ENCODE assay signal across 10 mouse cellular contexts in the genomic region with DNA sequence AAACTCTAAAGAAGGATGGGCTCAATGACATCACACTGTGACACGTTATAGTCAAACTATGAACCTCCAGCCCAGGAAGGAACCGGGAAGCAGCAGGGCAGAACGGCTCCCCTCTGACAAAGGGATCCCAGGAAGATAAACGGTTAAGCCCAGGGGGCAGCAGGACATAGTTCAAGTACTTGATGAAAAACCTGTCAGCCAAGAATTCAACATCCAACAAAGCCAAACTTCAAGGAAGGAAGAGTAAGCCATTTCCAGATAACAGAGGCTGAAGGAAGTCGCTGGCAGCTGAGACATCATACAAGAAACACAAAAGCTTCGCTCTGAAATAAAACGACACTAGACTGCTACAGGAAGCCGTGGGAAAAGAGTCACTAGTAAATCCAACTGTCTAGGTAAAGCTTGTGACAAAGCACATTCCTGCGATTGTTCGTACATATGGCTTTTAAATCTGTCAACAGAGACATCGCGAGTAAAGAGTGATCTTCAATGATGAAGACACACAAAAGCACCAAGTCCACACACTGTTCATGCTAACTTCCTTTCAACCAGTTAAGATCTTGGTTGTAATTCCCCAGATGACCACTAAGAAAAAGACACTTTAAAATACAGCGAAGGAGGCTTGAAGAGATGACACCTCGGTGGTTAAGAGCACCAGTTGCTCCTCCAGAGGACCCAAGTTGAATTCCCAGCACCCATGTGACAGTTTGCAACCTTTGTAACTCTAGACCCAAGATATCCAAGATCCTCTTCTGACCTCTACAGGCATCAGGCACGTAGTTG. TPM values are rescaled to one million over a fixed set of nuclear protein-coding genes. Genes with fewer than 3 reads are reported as not detected.
A peak's percentile ranks its signal among the peaks of the same experiment; 100 is the strongest.
DNase-seq lines count a peak whose midpoint lies in the region; ATAC-seq lines count a peak whose summit lies in the region.
"Had no signal": no experiment of that assay in that cellular context is flagged by ENCODE, and none has a peak within 500 bp of the region (broad histone marks: within the 10 kb centered on the region; RNA-seq: fewer than 3 reads in every experiment).

No protein-coding gene starts in this region.

- H3K36me3 ChIP-seq in heart, embryonic 13.5 days = peaks cover 32% of the 10 kb centered on the region
- H3K36me3 ChIP-seq in kidney, embryonic 15.5 days = peaks cover 26% of the 10 kb centered on the region
- H3K36me3 ChIP-seq in neural tube, embryonic 15.5 days = peaks cover 26% of the 10 kb centered on the region

- H3K4me2 ChIP-seq in heart, embryonic 13.5 days = 0 out of 2 replicates have a peak overlapping the region, but pooled peaks have one; percentile 2
- peak overlapping the region; percentile 19; the same call in 1 of the 2 replicates for H3K4me2 ChIP-seq in kidney, embryonic 15.5 days
- no peak overlapping the region for H3K4me2 ChIP-seq in neural tube, embryonic 15.5 days

- DNase-seq in heart, postnatal 4 days = no peak
- peak; percentile 32 for DNase-seq in thymus, postnatal 0 days (ENCODE audit: low spot score)
- DNase-seq in thymus, postnatal 4 days = no peak
- DNase-seq in yolk sac, embryonic 10.5 days (ENCODE audit: low spot score) = peak; percentile 34
- DNase-seq in right cerebral cortex, postnatal 36 days (ENCODE audit: low spot score in 2 of 2) = no peak
- DNase-seq: cerebellum, adult 8-10 months; thymus, postnatal 25 days had no signal

- WGBS in heart, embryonic 13.5 days = 50% methylated on average over 15 of the region's 15 CpGs
- WGBS in kidney, embryonic 15.5 days = 42% methylated on average over 15 of the region's 15 CpGs
- WGBS in neural tube, embryonic 15.5 days = 56% methylated on average over 15 of the region's 15 CpGs

- no peak overlapping the region for H3K4me3 ChIP-seq in heart, embryonic 13.5 days
- H3K4me3 ChIP-seq in kidney, embryonic 15.5 days (replicated peaks) = no peak overlapping the region
- no peak overlapping the region for H3K4me3 ChIP-seq in neural tube, embryonic 15.5 days (replicated peaks)

- H3K9me3 ChIP-seq in heart, embryonic 13.5 days = no peaks in the 10 kb centered on the region; the same call in 1 of the 2 replicates
- H3K9me3 ChIP-seq in kidney, embryonic 15.5 days (replicated peaks) = no peaks in the 10 kb centered on the region
- H3K9me3 ChIP-seq in neural tube, embryonic 15.5 days (replicated peaks) = no peaks in the 10 kb centered on the region

- peaks cover 9% of the 10 kb centered on the region for H3K4me1 ChIP-seq in heart, embryonic 13.5 days
- H3K4me1 ChIP-seq in kidney, embryonic 15.5 days = peaks cover 7% of the 10 kb centered on the region
- H3K4me1 ChIP-seq in neural tube, embryonic 15.5 days = no peaks in the 10 kb centered on the region

- H3K27me3 ChIP-seq in heart, embryonic 13.5 days (replicated peaks) = no peaks in the 10 kb centered on the region
- H3K27me3 ChIP-seq in kidney, embryonic 15.5 days = no peaks in the 10 kb centered on the region
- no peaks in the 10 kb centered on the region for H3K27me3 ChIP-seq in neural tube, embryonic 15.5 days (replicated peaks)

- H3K9ac ChIP-seq in heart, embryonic 13.5 days = no peak overlapping the region
- no peak overlapping the region for H3K9ac ChIP-seq in kidney, embryonic 15.5 days
- no peak overlapping the region for H3K9ac ChIP-seq in neural tube, embryonic 15.5 days (replicated peaks)

- H3K27ac ChIP-seq in heart, embryonic 13.5 days (replicated peaks) = 0 out of 2 replicates have a peak overlapping the region, but pooled peaks have one; percentile 16
- peak overlapping the region; percentile 28 for H3K27ac ChIP-seq in kidney, embryonic 15.5 days
- H3K27ac ChIP-seq in neural tube, embryonic 15.5 days (replicated peaks) = no peak overlapping the region

- no peak for ATAC-seq in heart, embryonic 13.5 days (ENCODE audit: extremely low read depth, insufficient number of reproducible peaks, low FRiP score, low TSS enrichment)
- ATAC-seq in kidney, embryonic 15.5 days (replicated peaks; ENCODE audit: low FRiP score) = 0 out of 2 replicates have a peak, but pooled peaks have one; percentile 73
- no peak for ATAC-seq in neural tube, embryonic 15.5 days (ENCODE audit: low FRiP score)

RNA-seq across cellular contexts. Expression of gene Pccb, which starts 16.8 kb away (rescaled TPM):
- polyA plus RNA-seq in heart, embryonic 13.5 days (2015; fragmentation: Nextera tagmentation; extraction: Ambion mirVana) = 20.3 and 23.2 TPM in 2 replicates
- 10 to 100 TPM; 65.1 to 73.7 TPM for total RNA-seq in heart, postnatal 4 days (2021)
- polyA plus RNA-seq in thymus, postnatal 0 days (2015; fragmentation: Nextera tagmentation; extraction: Ambion mirVana) = 13.4 and 13.9 TPM in 2 replicates
- polyA plus RNA-seq in kidney, embryonic 15.5 days (2015; fragmentation: Nextera tagmentation; extraction: Ambion mirVana) = 24.5 and 26.4 TPM in 2 replicates
- 25.4 and 27.0 TPM in 2 replicates for polyA plus RNA-seq in neural tube, embryonic 15.5 days (2015; fragmentation: Nextera tagmentation; extraction: Ambion mirVana)

RNA-seq across cellular contexts. Expression of gene Msl2, which starts 56.0 kb away (rescaled TPM):
- 2.6 and 2.8 TPM in 2 replicates for polyA plus RNA-seq in heart, embryonic 13.5 days (2015; fragmentation: Nextera tagmentation; extraction: Ambion mirVana)
- total RNA-seq in heart, postnatal 4 days (2021) = 10 to 100 TPM; 38.4 to 41.7 TPM
- polyA plus RNA-seq in thymus, postnatal 0 days (2015; fragmentation: Nextera tagmentation; extraction: Ambion mirVana) = 9.5 and 11.7 TPM in 2 replicates
- 4.9 and 7.0 TPM in 2 replicates for polyA plus RNA-seq in kidney, embryonic 15.5 days (2015; fragmentation: Nextera tagmentation; extraction: Ambion mirVana)
- polyA plus RNA-seq in neural tube, embryonic 15.5 days (2015; fragmentation: Nextera tagmentation; extraction: Ambion mirVana) = 3.9 TPM in 2 replicates

Comparison
In these comparisons a context has a peak if more than half of its experiments do, and no peak if none do; other contexts are left out.
1. DNase-seq: peak in thymus, postnatal 0 days (single experiment) and yolk sac, embryonic 10.5 days (single experiment); none in heart, postnatal 4 days (single experiment), thymus, postnatal 4 days (single experiment) and right cerebral cortex, postnatal 36 days (0 of 2).